Mouse (Mus musculus) midbrain, embryonic 14.5 days (tissue): ENCODE results near the gene Ush2a. TPM values are rescaled to one million over a fixed set of nuclear protein-coding genes. Genes with fewer than 3 reads are reported as not detected.

Experiments used
- ATAC-seq: fragments of 200-750 bp; cut with Nextera tagmentation; 2 replicates; pipeline ENCODE4 v1.8.0; 2017; ENCODE audit warnings: moderate number of reproducible peaks, moderate library complexity; ENCODE audit not compliant: low FRiP score, low TSS enrichment
- DNase-seq: peaks from one replicate; pipeline ENCODE4 v3.0.0-alpha.2; 2015
- H3K27ac ChIP-seq: fragments of 300-500 bp; sonication (generic); replicated peaks from 2 replicates; pipeline ENCODE4 v1.5.1; 2014; ENCODE audit warnings: mild to moderate bottlenecking, low read depth, low read length, moderate library complexity
- H3K27me3 ChIP-seq: fragments of 300-500 bp; sonication (generic); 2 replicates; pipeline ENCODE4 v1.6.1; 2014; ENCODE audit warnings: low read length, control low read depth, mixed read lengths; ENCODE audit not compliant: control insufficient read depth, insufficient read depth
- H3K36me3 ChIP-seq: fragments of 300-500 bp; sonication (generic); 2 replicates; pipeline ENCODE4 v1.6.1; 2014; ENCODE audit warnings: low read length, control low read depth; ENCODE audit not compliant: control insufficient read depth, insufficient read depth
- H3K4me1 ChIP-seq: fragments of 300-500 bp; sonication (generic); 2 replicates; pipeline ENCODE4 v1.6.1; 2014; ENCODE audit warnings: mild to moderate bottlenecking, antibody characterized with exemption, low read length, control low read depth; ENCODE audit not compliant: control insufficient read depth, insufficient read depth
- H3K4me2 ChIP-seq: fragments of 300-500 bp; sonication (generic); 2 replicates; pipeline ENCODE4 v1.6.1; 2014; ENCODE audit warnings: mild to moderate bottlenecking, low read length, moderate library complexity
- H3K4me3 ChIP-seq: fragments of 300-500 bp; sonication (generic); replicated peaks from 2 replicates; pipeline ENCODE4 v1.5.1; 2014; ENCODE audit warnings: low read depth, low read length
- H3K9ac ChIP-seq: fragments of 300-500 bp; sonication (generic); replicated peaks from 2 replicates; pipeline ENCODE4 v1.6.1; 2014; ENCODE audit warnings: mild to moderate bottlenecking, low read length, moderate library complexity
- H3K9me3 ChIP-seq: fragments of 300-500 bp; sonication (generic); 2 replicates; pipeline ENCODE4 v1.6.1; 2016; ENCODE audit warnings: low read length, control low read depth, mixed read lengths; ENCODE audit not compliant: control insufficient read depth
- WGBS: fragments of 180-500 bp; shearing (Covaris S2); extraction: QIAGEN DNeasy Blood & Tissue Kit; methylation state at CpG from one replicate; pipeline ENCODE4 v1.1.7; 2014; 5-methylcytosine and 5-hydroxymethylcytosine counted together
- polyA plus RNA-seq: library from polyadenylated mRNA; unstranded; fragments of >200 nt; fragmentation: Nextera tagmentation; extraction: Ambion mirVana; gene quantifications from 2 replicates; pipeline ENCODE4 v1.2.1, GENCODE M21; 2014

Gene Ush2a
- polyA plus RNA-seq, 1 experiment from 2014 or later = 0.62 TPM

DNA sequence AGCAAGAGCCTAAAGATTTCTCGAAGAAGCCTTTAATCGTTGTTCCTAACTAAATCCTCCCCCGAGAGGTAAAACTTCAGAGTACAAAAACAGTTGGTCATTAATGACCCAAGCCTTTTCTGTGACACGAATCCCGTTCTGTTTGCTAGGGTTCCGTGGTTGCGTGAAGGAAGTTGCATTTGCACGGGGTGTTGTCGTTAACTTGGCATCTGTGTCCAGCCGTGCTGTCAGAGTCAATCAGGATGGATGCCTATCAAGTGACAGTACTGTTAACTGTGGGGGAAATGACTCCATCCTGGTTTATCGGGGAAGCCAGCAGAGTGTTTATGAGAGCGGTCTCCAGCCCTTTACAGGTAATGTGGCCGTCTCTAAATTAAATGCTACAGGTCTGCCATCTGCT is 287.9 kb downstream of the Ush2a start:
- Histone ChIP-seq H3K27ac (no peak overlapping the region), H3K4me2 (no peak overlapping the region), H3K4me3 (no peak overlapping the region), H3K36me3 (no peaks in the 10 kb centered on the region), H3K4me1 (no peaks in the 10 kb centered on the region), H3K9ac (no peak overlapping the region), H3K9me3 (no peaks in the 10 kb centered on the region), H3K27me3 (no peaks in the 10 kb centered on the region)
- ATAC-seq = no peak
- 61% methylated on average over 13 of the region's 13 CpGs for WGBS
- peak; percentile 5 for DNase-seq

DNA sequence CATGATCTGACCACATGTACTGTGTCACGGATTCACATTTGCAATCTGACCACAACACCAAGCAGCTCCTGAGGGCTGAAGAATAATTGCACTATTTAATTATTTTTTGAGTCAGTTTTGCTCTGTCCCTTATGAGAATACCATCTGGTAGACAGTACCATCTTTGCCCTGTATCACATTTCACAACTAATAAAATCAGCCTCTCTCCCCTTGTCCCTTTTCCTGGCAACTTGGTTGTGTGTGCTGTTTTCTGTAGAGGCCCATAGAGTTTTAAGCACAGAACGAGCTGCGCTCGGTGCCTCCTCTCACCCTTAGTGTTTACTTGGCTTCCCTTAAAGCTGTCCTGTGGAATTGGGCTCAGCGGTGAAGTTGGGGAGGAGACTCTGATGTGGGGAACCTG is 290.0 kb downstream of the Ush2a start:
- no peak overlapping the region for H3K9ac ChIP-seq
- whole genome bisulfite sequencing = 89% methylated on average over 5 of the region's 5 CpGs
- H3K4me2 ChIP-seq = no peak overlapping the region
- no peaks in the 10 kb centered on the region for H3K36me3 ChIP-seq
- no peak overlapping the region for H3K4me3 ChIP-seq
- no peak overlapping the region for H3K27ac ChIP-seq
- DNase-seq (no peak), ATAC-seq (no peak)
- no peaks in the 10 kb centered on the region for H3K27me3 ChIP-seq
- H3K4me1 ChIP-seq = no peaks in the 10 kb centered on the region
- no peaks in the 10 kb centered on the region for H3K9me3 ChIP-seq

DNA sequence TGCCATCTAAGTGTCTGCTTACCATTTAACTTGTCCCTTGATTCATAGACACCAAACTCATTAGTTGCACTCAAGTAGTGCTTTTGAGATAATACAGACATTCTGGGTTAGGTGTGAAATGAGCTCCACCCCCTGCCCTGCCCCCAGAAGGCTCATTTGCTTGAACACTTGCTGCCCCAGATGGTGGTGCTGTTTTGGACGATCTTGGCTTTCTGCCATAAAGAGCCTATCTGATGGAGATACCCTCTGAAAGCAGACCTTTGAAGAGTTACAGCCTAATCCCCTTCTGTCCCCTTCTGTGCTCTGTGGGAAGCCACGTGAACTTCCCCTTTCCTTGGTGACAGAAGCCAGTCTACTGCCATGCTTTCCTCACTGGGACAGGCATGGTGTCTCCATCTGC is 297.1 kb downstream of the Ush2a start:
- ATAC-seq (no peak), DNase-seq (peak; percentile 13)
- H3K27me3 ChIP-seq = no peaks in the 10 kb centered on the region
- H3K4me3 ChIP-seq = no peak overlapping the region
- no peak overlapping the region for H3K9ac ChIP-seq
- no peaks in the 10 kb centered on the region for H3K36me3 ChIP-seq
- H3K4me2 ChIP-seq = no peak overlapping the region
- no peak overlapping the region for H3K27ac ChIP-seq
- WGBS = 22% methylated on average over 2 of the region's 2 CpGs
- H3K4me1 ChIP-seq = no peaks in the 10 kb centered on the region
- no peaks in the 10 kb centered on the region for H3K9me3 ChIP-seq

DNA sequence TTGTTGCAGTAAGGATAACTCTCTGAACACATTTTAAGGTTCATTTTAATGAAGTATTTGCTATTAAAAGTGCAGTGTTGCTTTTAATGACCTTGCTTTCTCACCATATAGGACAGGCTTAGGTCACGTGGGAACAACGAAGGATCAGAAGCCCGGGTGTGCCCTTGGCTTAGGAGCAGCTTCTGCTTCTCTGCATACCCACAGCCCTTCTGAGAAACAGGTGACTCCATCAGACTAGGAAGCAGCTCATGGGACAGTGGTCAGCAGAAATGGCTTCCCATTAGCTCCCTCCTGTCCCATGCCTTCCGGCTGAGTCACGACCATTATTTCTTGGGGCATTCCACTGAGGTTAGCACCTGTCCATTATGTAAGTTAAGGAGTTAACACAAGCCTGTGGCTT is 304.4 kb downstream of the Ush2a start:
- Histone ChIP-seq H3K9me3 (no peaks in the 10 kb centered on the region), H3K27ac (no peak overlapping the region), H3K4me2 (no peak overlapping the region), H3K4me1 (no peaks in the 10 kb centered on the region), H3K36me3 (no peaks in the 10 kb centered on the region), H3K27me3 (no peaks in the 10 kb centered on the region), H3K4me3 (no peak overlapping the region), H3K9ac (no peak overlapping the region)
- DNase-seq (no peak), ATAC-seq (no peak)
- WGBS = 91% methylated on average over 5 of the region's 5 CpGs

DNA sequence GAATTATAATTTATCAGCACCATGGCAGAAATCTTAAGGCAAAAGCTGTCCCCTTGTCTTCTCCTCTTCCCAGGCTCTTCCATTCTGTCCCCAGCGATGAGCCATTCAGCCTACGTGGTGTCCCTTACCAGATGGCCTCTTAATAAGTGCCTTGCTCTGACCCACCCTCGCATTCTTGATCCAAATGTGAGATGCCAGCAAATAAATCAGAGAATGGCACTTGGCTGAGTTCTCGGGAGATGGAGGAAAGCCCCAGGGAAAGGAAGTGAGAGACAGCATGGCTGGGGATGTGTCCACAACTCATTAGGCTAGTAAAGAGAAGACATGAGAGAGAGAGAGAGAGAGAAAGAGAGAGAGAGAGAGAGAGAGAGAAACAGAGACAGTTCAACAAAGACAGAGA is 305.7 kb downstream of the Ush2a start:
- Histone ChIP-seq H3K27ac (no peak overlapping the region), H3K4me1 (no peaks in the 10 kb centered on the region), H3K36me3 (no peaks in the 10 kb centered on the region), H3K9me3 (no peaks in the 10 kb centered on the region), H3K9ac (no peak overlapping the region), H3K4me3 (no peak overlapping the region), H3K4me2 (no peak overlapping the region), H3K27me3 (no peaks in the 10 kb centered on the region)
- DNase-seq = no peak
- WGBS = 83% methylated on average over 4 of the region's 4 CpGs
- no peak for ATAC-seq

DNA sequence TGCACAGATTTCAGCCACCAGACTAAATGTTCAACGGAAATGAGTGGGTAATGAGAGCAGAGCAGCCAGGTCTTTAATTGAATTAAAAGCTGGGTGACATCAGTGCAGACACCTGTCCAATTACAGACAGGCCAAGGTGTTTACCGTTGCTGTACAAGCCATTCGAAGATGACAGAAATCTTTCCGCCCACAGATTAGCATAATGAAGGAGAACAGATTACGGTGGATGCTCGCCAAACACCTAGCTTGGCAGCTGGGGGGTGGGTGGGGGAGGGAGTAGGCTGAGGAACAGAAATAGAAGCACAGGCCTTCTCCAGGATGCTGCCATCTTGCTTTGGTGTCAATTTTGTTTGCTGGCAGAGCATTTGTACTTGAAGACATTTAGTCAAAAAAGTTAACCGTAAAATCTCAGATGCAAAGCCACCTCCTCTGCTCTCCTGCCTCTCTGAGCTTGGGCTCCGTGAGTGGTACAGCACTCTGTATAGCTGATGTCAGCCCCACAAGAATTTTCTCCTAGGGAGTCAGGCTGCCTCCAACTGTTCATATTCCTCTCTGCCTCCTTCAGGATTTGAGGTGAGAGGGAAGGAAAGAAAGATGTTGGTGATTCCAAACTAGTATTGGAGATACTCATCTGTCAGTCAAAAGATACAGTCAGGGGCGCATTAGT is 306.6 kb downstream of the Ush2a start:
- Histone ChIP-seq H3K4me2 (no peak overlapping the region), H3K4me1 (no peaks in the 10 kb centered on the region), H3K27me3 (no peaks in the 10 kb centered on the region), H3K27ac (no peak overlapping the region), H3K36me3 (no peaks in the 10 kb centered on the region), H3K4me3 (no peak overlapping the region), H3K9me3 (no peaks in the 10 kb centered on the region), H3K9ac (no peak overlapping the region)
- DNase-seq = peak; percentile 26
- ATAC-seq = no peak
- 66% methylated on average over 9 of the region's 9 CpGs for WGBS

DNA sequence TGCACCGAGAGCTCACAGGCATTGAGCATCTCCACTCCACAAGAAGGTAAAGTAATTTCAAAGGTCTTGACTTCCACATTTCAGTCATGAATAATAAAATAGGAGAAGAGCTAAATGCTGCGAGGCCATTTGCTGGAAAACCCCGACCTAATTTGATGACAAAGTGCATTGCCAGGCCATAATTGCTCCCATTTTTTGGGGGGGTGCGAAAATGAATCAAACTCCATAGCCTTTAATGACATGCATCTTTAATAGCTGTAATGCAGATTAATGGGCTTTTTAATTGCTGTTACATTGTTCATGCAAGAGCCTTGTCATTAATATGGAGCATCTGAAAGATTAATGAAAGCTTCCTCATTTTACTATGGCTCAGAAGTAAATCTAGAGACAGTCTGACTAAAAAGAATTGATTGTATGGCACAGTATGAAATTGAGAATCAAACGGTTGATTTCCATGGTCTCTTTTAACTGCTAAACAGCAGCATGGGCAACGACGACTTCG is 314.5 kb downstream of the Ush2a start:
- H3K36me3 ChIP-seq = no peaks in the 10 kb centered on the region
- DNase-seq = peak; percentile 32
- ATAC-seq = no peak
- no peaks in the 10 kb centered on the region for H3K9me3 ChIP-seq
- H3K4me2 ChIP-seq = no peak overlapping the region
- H3K4me3 ChIP-seq = no peak overlapping the region
- no peaks in the 10 kb centered on the region for H3K4me1 ChIP-seq
- no peaks in the 10 kb centered on the region for H3K27me3 ChIP-seq
- WGBS = 49% methylated on average over 8 of the region's 8 CpGs
- no peak overlapping the region for H3K27ac ChIP-seq
- no peak overlapping the region for H3K9ac ChIP-seq

DNA sequence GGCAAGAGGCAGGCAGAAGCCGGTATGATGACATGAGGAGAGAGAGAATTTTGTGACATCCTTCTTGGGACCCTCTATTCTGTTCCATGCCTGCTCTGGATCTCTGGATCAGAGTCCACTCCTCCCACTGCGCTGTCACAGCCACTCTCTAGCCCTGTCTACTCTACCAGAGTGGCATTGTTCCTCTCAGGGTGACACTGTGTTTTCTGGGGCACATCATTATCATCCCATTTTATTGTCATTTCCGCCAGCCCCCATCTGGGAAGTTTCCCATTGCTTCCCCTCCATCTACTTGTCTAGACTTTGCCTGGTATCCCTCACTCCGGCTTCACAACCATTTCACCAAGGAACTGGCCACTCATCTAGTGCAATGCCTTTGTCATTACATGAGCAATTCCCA is 315.6 kb downstream of the Ush2a start:
- Histone ChIP-seq H3K27ac (no peak overlapping the region), H3K9ac (no peak overlapping the region), H3K4me2 (no peak overlapping the region), H3K4me3 (no peak overlapping the region), H3K36me3 (no peaks in the 10 kb centered on the region), H3K27me3 (no peaks in the 10 kb centered on the region), H3K9me3 (no peaks in the 10 kb centered on the region), H3K4me1 (no peaks in the 10 kb centered on the region)
- DNase-seq = no peak
- no peak for ATAC-seq
- 94% methylated on average over 4 of the region's 4 CpGs for WGBS

DNA sequence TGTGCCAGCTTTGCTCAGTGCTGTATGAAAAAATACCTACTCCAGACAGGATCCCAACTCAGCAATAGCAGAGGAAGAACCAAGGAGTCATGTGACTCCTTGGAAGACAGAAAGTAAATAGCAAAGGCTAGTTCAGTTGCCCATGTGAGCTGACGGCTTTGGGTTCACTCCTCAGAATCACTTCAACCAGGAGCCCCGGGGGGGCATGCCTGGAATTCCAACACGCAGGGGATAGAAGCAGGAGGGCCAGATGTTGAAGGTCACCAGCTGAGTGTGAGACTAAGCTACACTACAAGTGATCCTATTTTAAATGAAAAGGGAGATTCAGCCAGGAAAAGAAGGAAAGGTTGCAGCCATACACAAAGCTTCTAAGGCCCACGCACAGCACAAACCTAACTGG is 319.3 kb downstream of the Ush2a start:
- ATAC-seq (no peak), DNase-seq (no peak)
- no peaks in the 10 kb centered on the region for H3K27me3 ChIP-seq
- H3K27ac ChIP-seq = no peak overlapping the region
- H3K4me2 ChIP-seq = no peak overlapping the region
- no peak overlapping the region for H3K9ac ChIP-seq
- no peak overlapping the region for H3K4me3 ChIP-seq
- no peaks in the 10 kb centered on the region for H3K36me3 ChIP-seq
- H3K4me1 ChIP-seq = no peaks in the 10 kb centered on the region
- 39% methylated on average over 4 of the region's 4 CpGs for WGBS
- H3K9me3 ChIP-seq = no peaks in the 10 kb centered on the region
